Mouse (Mus musculus) hindbrain, postnatal 0 days (tissue): ENCODE measurements around the gene Ifrd2. TPM values are rescaled to one million over a fixed set of nuclear protein-coding genes. Genes with fewer than 3 reads are reported as not detected.

Source experiments
- ATAC-seq: fragments of 200-750 bp; cut with Nextera tagmentation; 2 replicates; pipeline ENCODE4 v1.8.0; 2017; ENCODE audit warnings: mild to moderate bottlenecking, moderate TSS enrichment, moderate library complexity
- DNase-seq: peaks from one replicate; pipeline ENCODE4 v3.0.0-alpha.2; 2015; ENCODE audit warnings: low spot score
- H3K27ac ChIP-seq: fragments of 300-500 bp; sonication (generic); 2 replicates; pipeline ENCODE4 v1.5.1; 2014; ENCODE audit warnings: mild to moderate bottlenecking
- H3K27me3 ChIP-seq: fragments of 300-500 bp; sonication (generic); 2 replicates; pipeline ENCODE4 v1.6.1; 2014; ENCODE audit warnings: low read length, mixed read lengths; ENCODE audit not compliant: insufficient read depth
- H3K36me3 ChIP-seq: fragments of 300-500 bp; sonication (generic); 2 replicates; pipeline ENCODE4 v1.6.1; 2014; ENCODE audit warnings: low read length, mixed read lengths; ENCODE audit not compliant: insufficient read depth
- H3K4me1 ChIP-seq: fragments of 300-500 bp; sonication (generic); 2 replicates; pipeline ENCODE4 v1.6.1; 2014; ENCODE audit warnings: antibody characterized with exemption, low read length, mixed read lengths; ENCODE audit not compliant: insufficient read depth
- H3K4me2 ChIP-seq: fragments of 300-500 bp; sonication (generic); 2 replicates; pipeline ENCODE4 v1.6.1; 2014; ENCODE audit warnings: low read depth, mild to moderate bottlenecking, low read length, moderate library complexity, mixed read lengths
- H3K4me3 ChIP-seq: fragments of 300-500 bp; sonication (generic); 2 replicates; pipeline ENCODE4 v1.5.1; 2014; ENCODE audit warnings: low read length
- H3K9ac ChIP-seq: fragments of 300-500 bp; sonication (generic); replicated peaks from 2 replicates; pipeline ENCODE4 v1.6.1; 2014; ENCODE audit warnings: mild to moderate bottlenecking, low read length, moderate library complexity, mixed read lengths
- H3K9me3 ChIP-seq: fragments of 300-500 bp; sonication (generic); 2 replicates; pipeline ENCODE4 v1.6.1; 2016; ENCODE audit warnings: low read length, mixed read lengths
- CTCF ChIP-seq: IDR thresholded peaks from 2 replicates; pipeline ENCODE4 v1.5.1; 2016; ENCODE audit warnings: antibody characterized with exemption, control low read depth, low read depth
- WGBS: fragments of 180-500 bp; shearing (Covaris S2); extraction: QIAGEN DNeasy Blood & Tissue Kit; methylation state at CpG from one replicate; pipeline ENCODE4 v1.1.7; 2014; 5-methylcytosine and 5-hydroxymethylcytosine counted together
- polyA plus RNA-seq: library from polyadenylated mRNA; unstranded; fragments of >200 nt; fragmentation: Nextera tagmentation; extraction: Ambion mirVana; gene quantifications from 2 replicates; pipeline ENCODE4 v1.2.1, GENCODE M21; 2015
- total RNA-seq: library from RNA; depleted of rRNA; stranded (reverse); fragments of >200 nt; gene quantifications from 2 replicates; pipeline ENCODE4 v1.2.3, GENCODE M21; 2014; rRNA removed

Gene Ifrd2
- total and polyA plus RNA-seq, 2 experiments from 2014 or later = 7.6 to 9.3 TPM

DNA sequence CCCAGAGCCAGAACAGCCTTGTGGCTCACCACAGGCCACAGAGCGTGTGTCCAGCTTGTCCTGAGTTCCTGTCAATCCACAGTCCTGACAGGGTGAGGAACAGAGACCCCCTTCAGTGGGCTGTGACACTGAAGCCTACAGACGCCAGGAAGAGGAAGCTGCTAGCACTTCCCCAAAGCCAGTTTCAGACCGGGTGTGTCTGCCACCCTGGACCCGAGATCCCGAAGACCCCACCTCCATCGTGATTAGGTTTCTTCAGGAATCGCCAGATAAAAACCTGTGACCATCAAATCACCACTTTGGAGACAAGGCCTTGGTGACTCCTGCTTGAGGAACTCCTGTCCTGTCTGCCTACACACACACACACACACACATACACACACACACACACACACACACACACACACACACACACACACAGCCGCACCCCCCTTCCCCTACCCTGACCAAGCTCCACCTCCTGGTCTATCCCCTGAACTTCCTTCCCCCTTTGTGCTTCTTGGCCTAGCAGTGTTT, 52.9 kb downstream of the Ifrd2 start:
- TF ChIP-seq CTCF = no peak
- H3K9me3 ChIP-seq = no peaks in the 10 kb centered on the region
- H3K27me3 ChIP-seq = no peaks in the 10 kb centered on the region
- no peak overlapping the region for H3K27ac ChIP-seq
- WGBS = 42% methylated on average over 8 of the region's 8 CpGs
- no peaks in the 10 kb centered on the region for H3K36me3 ChIP-seq
- H3K4me2 ChIP-seq = no peak overlapping the region
- peaks cover 9% of the 10 kb centered on the region; the same call in 1 of the 2 replicates for H3K4me1 ChIP-seq
- no peak for DNase-seq
- H3K4me3 ChIP-seq = no peak overlapping the region
- H3K9ac ChIP-seq = no peak overlapping the region
- ATAC-seq = no peak

DNA sequence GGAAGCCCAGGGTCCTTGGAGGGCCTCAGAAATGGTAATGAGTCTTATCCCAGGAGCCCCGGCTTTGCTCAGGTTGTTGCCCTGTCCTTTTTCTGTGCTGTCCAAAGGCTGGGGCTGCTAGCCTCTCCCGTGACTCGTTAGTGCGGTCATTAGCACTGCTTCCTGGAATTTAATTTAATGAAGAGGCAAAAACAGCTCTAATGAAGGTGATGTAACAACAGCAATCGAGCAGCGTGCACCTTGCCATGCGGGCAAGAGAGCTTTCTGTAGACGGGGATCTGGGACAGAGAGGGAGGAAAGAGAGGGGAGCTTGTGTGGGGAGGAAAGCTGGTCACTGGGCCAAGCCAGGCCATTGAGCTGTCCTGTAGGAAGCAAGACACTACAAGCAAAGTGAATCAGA, 54.2 kb downstream of the Ifrd2 start:
- H3K9me3 ChIP-seq = no peaks in the 10 kb centered on the region
- WGBS = 40% methylated on average over 8 of the region's 8 CpGs
- no peak overlapping the region for H3K9ac ChIP-seq
- ATAC-seq (no peak), DNase-seq (no peak)
- H3K27me3 ChIP-seq = no peaks in the 10 kb centered on the region
- H3K4me1 ChIP-seq = peaks cover 9% of the 10 kb centered on the region; the same call in 1 of the 2 replicates
- no peaks in the 10 kb centered on the region for H3K36me3 ChIP-seq
- H3K4me2 ChIP-seq = no peak overlapping the region
- H3K27ac ChIP-seq = no peak overlapping the region
- no peak overlapping the region for H3K4me3 ChIP-seq
- no peak for TF ChIP-seq CTCF

Other genes with a start within 250 kb of the Ifrd2 start
- gene Hemk1, start 249.3 kb upstream of the Ifrd2 start, total RNA-seq = 14.8 and 18.1 TPM in 2 replicates
- gene Hemk1, start 249.3 kb upstream of the Ifrd2 start, polyA plus RNA-seq = 13.6 and 16.4 TPM in 2 replicates
- gene 6430571L13Rik, start 247.0 kb upstream of the Ifrd2 start, total RNA-seq = 12.5 and 27.7 TPM in 2 replicates
- gene 6430571L13Rik, start 247.0 kb upstream of the Ifrd2 start, polyA plus RNA-seq = 10.9 and 11.2 TPM in 2 replicates
- 108 and 134 TPM in 2 replicates for gene Cacna2d2, start 188.0 kb upstream of the Ifrd2 start, total RNA-seq
- 7.1 and 7.6 TPM in 2 replicates for gene Cacna2d2, start 188.0 kb upstream of the Ifrd2 start, polyA plus RNA-seq
- 72.6 and 78.4 TPM in 2 replicates for gene Tmem115, start 53.7 kb upstream of the Ifrd2 start, total RNA-seq
- gene Tmem115, start 53.7 kb upstream of the Ifrd2 start, polyA plus RNA-seq = 51.6 and 52.3 TPM in 2 replicates
- gene Cyb561d2, start 45.4 kb upstream of the Ifrd2 start, total RNA-seq = 56.5 and 69.3 TPM in 2 replicates
- 52.9 and 53.5 TPM in 2 replicates for gene Cyb561d2, start 45.4 kb upstream of the Ifrd2 start, polyA plus RNA-seq
- 58.6 and 70.5 TPM in 2 replicates for gene Nprl2, start 45.4 kb upstream of the Ifrd2 start, total RNA-seq
- gene Nprl2, start 45.4 kb upstream of the Ifrd2 start, polyA plus RNA-seq = 53.0 and 54.6 TPM in 2 replicates
- 1.8 and 10.9 TPM in 2 replicates for gene Zmynd10, start 40.3 kb upstream of the Ifrd2 start, total RNA-seq
- gene Zmynd10, start 40.3 kb upstream of the Ifrd2 start, polyA plus RNA-seq = 3.5 and 3.7 TPM in 2 replicates
- gene Rassf1, start 36.1 kb upstream of the Ifrd2 start, total RNA-seq = 17.6 and 20.2 TPM in 2 replicates
- gene Rassf1, start 36.1 kb upstream of the Ifrd2 start, polyA plus RNA-seq = 30.3 and 31.0 TPM in 2 replicates
- gene Tusc2, start 24.4 kb upstream of the Ifrd2 start, total RNA-seq = 128 and 142 TPM in 2 replicates
- 115 and 119 TPM in 2 replicates for gene Tusc2, start 24.4 kb upstream of the Ifrd2 start, polyA plus RNA-seq
- 59.8 and 75.3 TPM in 2 replicates for gene Hyal2, start 19.7 kb upstream of the Ifrd2 start, total RNA-seq
- 39.8 and 40.6 TPM in 2 replicates for gene Hyal2, start 19.7 kb upstream of the Ifrd2 start, polyA plus RNA-seq
- gene Hyal1, start 10.7 kb upstream of the Ifrd2 start, total RNA-seq = 3.4 and 7.7 TPM in 2 replicates
- gene Hyal1, start 10.7 kb upstream of the Ifrd2 start, polyA plus RNA-seq = 3.3 and 4.9 TPM in 2 replicates
- gene Naa80, start 8.8 kb upstream of the Ifrd2 start, total RNA-seq = 29.9 and 32.8 TPM in 2 replicates
- 17.8 and 19.4 TPM in 2 replicates for gene Naa80, start 8.8 kb upstream of the Ifrd2 start, polyA plus RNA-seq
- gene Hyal3, start 6.8 kb upstream of the Ifrd2 start, total RNA-seq = 3.3 and 4.9 TPM in 2 replicates
- gene Hyal3, start 6.8 kb upstream of the Ifrd2 start, polyA plus RNA-seq = 1.7 and 1.9 TPM in 2 replicates
- 11.2 and 14.6 TPM in 2 replicates for gene Sema3b, start 21.6 kb downstream of the Ifrd2 start, total RNA-seq
- 8.3 and 9.0 TPM in 2 replicates for gene Sema3b, start 21.6 kb downstream of the Ifrd2 start, polyA plus RNA-seq
- 334 and 369 TPM in 2 replicates for gene Gnai2, start 47.7 kb downstream of the Ifrd2 start, total RNA-seq
- 275 and 287 TPM in 2 replicates for gene Gnai2, start 47.7 kb downstream of the Ifrd2 start, polyA plus RNA-seq
- 102 and 134 TPM in 2 replicates for gene Slc38a3, start 81.9 kb downstream of the Ifrd2 start, total RNA-seq
- 52.1 and 54.5 TPM in 2 replicates for gene Slc38a3, start 81.9 kb downstream of the Ifrd2 start, polyA plus RNA-seq
- 0.52 TPM in 1 of 2 replicates, not detected in the other for gene Gnat1, start 92.1 kb downstream of the Ifrd2 start, total RNA-seq
- 2.4 and 2.7 TPM in 2 replicates for gene Gnat1, start 92.1 kb downstream of the Ifrd2 start, polyA plus RNA-seq
- 65.4 and 81.3 TPM in 2 replicates for gene Sema3f, start 122.8 kb downstream of the Ifrd2 start, total RNA-seq
- gene Sema3f, start 122.8 kb downstream of the Ifrd2 start, polyA plus RNA-seq = 7.5 and 8.7 TPM in 2 replicates
- gene Rbm5, start 183.4 kb downstream of the Ifrd2 start, total RNA-seq = 85.5 and 149 TPM in 2 replicates
- gene Rbm5, start 183.4 kb downstream of the Ifrd2 start, polyA plus RNA-seq = 142 and 148 TPM in 2 replicates